Mouse (Mus musculus) effector memory CD4-positive, alpha-beta T cell, adult 5 months (primary cell): ENCODE measurements around the gene Zmym1. TPM values are rescaled to one million over a fixed set of nuclear protein-coding genes. Genes with fewer than 3 reads are reported as not detected.

Experiments used
- polyA plus RNA-seq: library from polyadenylated mRNA; unstranded; fragments of 100-300 nt; shearing (Covaris generic); gene quantifications from one replicate; pipeline ENCODE4 v1.2.1, GENCODE M21; 2017

Zmym1 gene
- 27.5 TPM for polyA plus RNA-seq

DNA sequence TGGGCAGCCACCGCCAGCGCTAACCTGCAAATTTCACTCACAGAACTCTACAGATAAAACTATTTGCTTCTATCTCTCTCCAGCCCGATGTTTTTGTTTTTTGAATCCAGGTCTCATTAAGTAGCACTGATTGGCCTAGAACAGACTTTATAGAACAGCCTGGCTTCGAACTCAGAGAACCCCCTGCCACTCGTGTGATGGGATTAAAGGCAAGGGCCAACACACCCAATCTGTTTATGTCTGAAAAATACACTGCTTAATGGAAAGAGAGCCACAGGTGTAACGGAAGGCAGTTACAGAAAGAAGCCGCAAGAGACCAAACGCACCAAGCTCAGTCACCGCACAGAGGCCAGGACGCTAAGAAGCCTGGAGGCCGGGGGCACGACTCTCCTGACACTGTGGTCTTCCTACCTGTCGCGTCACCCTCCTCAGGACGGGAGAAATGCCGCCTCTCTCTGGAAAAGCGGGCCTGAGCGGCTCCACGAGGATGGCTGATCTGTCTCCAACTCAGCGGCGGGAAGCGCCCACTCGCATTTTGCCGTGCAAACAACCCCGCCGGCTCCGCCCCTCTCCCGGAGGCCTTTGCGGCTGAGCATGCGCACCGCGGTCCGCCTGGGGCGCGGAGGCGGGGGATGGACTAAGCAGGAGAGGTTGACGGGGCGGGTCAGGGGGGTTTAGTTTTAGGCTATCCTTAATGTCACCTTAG is at the start of gene Zmym1:
Gene Zmym1 (minus strand): TSS at position 568 of the 706 bp plus-strand sequence.

DNA sequence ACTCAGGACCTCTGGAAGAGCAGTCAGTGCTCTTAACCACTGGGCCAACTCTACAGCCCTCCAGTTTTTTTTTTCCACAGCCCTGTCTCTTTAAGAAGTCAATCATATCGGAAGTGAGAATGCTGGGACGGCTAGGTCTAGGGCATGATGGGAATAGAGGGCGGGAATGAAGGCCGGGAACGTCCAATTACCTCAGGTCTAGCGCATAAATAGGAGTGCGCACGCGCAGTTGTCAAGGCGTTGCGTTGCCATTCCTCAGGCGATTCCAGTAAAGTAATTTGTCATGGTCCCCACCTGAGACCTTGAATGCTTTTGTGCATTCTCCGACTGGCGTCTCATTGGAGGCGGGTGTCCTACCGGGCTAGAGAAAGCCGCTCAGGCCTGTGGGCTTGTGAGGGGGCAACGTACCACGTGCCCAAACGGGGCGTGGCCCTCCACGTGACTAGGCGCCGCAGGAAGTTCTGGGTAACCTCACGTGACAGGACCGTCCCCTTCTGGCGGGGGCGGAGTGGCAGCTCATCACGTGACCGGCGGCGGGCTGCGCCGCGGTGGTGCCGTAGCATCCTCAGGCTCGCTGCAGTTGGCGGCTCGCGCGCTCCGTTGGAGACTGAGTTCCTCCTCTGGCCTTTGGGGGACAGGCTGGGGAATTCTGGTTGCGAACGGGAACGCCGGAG is 16.1 kb upstream of the Zmym1 start, which contains the start of gene Zmym6:
Gene Zmym6 (plus strand): TSS at position 509 of the 674 bp plus-strand sequence.

DNA sequence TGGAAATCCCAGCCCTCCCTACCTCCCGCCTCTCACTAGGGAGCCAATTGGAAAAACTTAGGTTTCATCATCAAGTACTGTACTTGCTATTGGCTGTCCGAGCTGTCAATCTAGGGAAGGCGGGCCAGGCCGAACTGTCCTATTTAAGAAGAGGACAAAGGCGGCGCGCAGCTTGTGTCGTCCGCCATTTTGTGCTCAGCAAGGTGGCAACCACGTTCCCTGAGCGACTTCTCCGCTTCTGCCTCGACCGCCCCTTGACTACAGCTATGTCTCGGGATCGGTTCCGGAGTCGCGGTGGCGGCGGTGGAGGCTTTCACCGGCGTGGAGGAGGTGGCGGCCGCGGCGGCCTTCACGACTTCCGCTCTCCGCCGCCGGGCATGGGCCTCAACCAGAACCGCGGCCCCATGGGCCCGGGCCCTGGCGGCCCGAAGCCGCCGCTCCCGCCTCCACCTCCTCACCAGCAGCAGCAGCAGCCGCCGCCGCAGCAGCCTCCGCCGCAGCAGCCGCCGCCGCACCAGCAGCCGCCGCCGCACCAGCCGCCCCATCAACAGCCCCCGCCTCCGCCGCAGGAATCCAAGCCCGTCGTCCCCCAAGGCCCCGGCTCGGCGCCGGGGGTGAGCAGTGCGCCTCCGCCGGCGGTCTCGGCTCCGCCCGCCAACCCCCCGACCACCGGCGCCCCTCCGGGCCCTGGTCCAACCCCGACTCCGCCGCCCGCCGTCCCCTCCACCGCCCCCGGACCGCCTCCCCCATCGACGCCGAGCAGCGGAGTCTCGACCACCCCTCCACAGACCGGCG is 39.6 kb downstream of the Zmym1 start, which contains the start of gene Sfpq:
Gene Sfpq (plus strand): TSS at position 174 of the 795 bp plus-strand sequence.

Other genes starting within 250 kb of the Zmym1 start
- 38.4 TPM for gene Zmym4, start 93.0 kb downstream of the Zmym1 start, polyA plus RNA-seq
- 218 TPM for gene Sfpq, start 39.8 kb downstream of the Zmym1 start, polyA plus RNA-seq
- 23.4 TPM for gene Zmym6, start 16.2 kb upstream of the Zmym1 start, polyA plus RNA-seq
- gene Tmem35b, start 62.5 kb upstream of the Zmym1 start, polyA plus RNA-seq = 13.1 TPM
- gene Dlgap3, start 108.1 kb upstream of the Zmym1 start, polyA plus RNA-seq = not detected
- 15.3 TPM for gene Smim12, start 182.6 kb upstream of the Zmym1 start, polyA plus RNA-seq